Mouse (Mus musculus) bone marrow, adult 2 months (tissue): ENCODE measurements at regions not wholly inside any gene's neighbourhood (a gene's known extent, or its start where the extent isn't known, plus 50 kb on each side); places are given as distances from the start of the nearest gene placed in this dataset.

ENCODE experiments used
- CTCF ChIP-seq: fragments of 200-500 bp; IDR thresholded peaks from 2 replicates; pipeline ENCODE4 v1.5.1; 2011; ENCODE audit warnings: low read length, control low read depth; ENCODE audit not compliant: control insufficient read depth, insufficient read depth
- POLR2A ChIP-seq: fragments of 200-500 bp; IDR thresholded peaks from 2 replicates; pipeline ENCODE4 v1.6.1; 2011; ENCODE audit warnings: low read depth, mild to moderate bottlenecking, control low read depth, low read length, borderline replicate concordance; ENCODE audit not compliant: control insufficient read depth

DNA sequence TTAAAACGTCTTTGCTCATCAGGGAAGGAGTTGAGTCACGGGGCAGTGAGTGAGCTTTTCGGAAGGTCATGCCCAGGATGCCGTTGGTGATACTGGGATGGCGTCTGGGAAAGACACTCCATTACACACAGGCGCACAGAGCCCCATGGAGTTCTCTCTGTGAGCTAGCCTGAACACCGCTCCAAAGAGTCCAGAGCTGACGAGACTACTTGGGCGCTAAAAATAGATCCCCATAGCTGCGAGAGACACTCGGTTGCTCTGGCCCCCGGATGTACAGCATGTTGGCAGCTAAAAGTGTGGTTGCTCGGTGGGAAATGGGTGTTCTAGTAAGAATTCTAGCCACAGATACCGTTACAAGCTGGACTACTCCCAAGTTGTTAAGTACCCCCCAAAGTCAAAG lies 306.5 kb upstream of the Pabpc6 start:
- TF ChIP-seq CTCF (no peak), POLR2A (no peak)
